Mouse (Mus musculus) adipocyte (in vitro differentiated cells): ENCODE data around the gene Tspan33.

ENCODE experiments used
- DNase-seq: peaks from one replicate; pipeline ENCODE4 v3.0.0-alpha.2; 2016; ENCODE audit warnings: low spot score

Gene Tspan33

DNA sequence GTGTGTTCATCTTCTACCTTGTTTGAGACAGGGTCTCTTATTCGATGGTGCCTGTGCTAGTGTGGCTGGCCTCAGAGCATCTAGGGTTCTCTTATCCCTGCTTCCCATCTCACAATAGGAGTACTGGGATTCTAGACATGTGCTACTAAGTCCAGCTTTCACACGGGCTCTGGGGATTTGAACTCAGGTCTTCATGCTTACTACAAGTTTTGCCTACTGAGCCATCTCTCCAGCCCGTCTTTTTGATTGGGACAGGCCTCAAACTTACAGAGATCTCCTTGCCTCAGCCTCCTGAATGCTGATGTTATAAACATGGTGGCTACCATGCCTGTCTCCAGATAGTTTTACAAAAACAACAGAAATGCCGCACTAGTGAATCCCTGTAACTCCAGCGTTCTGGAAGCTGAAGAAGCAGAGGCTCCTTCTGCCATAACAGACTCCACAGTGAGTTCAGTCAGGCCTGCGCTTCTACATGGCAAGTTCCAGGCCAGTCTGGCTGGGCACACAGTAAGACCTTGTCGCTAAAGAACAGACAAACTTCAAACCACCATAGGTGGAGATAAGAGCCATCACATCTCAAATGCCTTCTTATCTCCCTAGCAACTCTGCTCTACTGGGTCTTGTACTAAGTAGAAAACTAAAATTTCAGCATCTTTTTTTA lies 5.2 kb downstream of the Tspan33 start:
- DNase-seq = no peak

DNA sequence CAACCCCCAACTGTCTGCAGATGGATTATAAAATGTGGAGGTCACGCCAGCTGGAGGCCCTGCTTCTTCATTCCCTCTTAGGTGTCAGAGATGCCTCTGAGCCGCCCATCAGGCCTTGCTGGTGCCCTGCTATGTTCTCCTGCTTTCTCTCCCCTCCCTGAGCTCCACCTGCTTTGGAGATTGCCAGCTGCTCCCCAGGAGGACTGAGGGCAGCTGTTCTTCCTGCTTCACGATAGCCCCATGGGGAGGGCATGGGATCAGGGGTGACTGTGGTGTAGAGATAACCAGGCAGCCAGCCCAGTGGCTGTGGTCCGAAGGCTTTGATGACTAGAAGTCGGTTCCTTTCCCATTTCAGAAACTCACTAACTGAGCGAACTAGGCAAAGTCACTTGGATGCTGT lies 7.0 kb downstream of the Tspan33 start:
- no peak for DNase-seq

- DNase-seq = no peak
Observed at GRCm38 (mm10) chr6:29702126-29702525, 8.1 kb downstream of the Tspan33 start.

DNA sequence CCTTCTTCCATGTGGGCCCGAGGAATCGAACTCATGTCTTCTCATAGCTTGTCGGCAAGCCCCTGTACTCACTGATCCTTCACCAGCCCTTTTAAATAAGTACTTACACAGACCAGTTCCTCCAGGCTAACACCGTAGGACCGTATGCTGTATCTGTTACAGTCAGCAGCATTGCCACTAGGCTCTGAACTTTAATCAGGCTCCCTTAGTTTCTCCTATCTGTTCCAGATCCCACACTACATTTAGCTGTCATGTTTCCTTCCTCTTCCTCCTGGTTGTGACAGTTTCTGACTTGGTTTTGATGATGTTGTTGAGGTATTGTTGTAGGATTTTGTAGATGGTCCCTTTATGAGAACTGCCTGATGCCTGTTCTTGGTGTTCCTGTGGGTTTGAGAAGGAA lies 10.1 kb downstream of the Tspan33 start:
- DNase-seq = no peak

DNA sequence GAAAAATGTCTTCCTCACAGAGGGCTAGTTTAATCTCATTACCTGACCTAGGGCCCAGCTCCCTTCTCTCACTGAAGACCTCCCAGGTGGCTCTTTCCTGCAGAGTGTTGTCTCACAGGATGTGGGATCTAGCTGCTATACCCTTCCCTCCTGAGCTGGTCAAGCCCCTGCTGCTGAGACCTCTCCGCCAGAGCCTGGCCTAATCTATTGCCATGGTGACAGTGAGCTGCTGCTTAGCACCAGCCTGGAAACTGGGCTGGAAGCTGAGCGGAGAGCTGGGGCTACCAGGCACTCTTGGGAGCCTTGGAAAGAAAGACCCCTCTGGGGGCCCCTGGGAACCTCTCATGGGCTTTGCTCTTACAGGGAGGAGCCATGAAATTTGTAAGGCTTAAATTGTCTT lies 13.9 kb downstream of the Tspan33 start:
- no peak for DNase-seq

DNA sequence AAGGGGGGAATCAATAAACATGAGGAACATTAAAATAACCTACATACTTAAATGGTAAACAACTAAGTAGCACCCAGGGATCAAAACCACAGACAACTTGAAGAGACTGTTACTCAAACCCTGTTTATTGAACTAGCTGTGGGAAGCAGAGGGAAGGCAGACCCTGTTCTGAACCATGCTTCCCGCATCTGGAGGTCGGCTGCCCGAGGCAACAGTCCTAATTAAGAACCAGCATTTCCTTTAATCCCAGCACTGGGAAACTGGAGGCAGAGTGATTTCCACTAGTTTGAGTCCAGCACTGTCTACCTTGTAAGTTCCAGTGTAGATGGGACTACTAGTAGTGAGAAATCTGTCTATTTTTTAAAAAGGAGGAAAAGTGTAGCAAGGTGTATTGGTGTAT lies 17.3 kb downstream of the Tspan33 start:
- no peak for DNase-seq

DNA sequence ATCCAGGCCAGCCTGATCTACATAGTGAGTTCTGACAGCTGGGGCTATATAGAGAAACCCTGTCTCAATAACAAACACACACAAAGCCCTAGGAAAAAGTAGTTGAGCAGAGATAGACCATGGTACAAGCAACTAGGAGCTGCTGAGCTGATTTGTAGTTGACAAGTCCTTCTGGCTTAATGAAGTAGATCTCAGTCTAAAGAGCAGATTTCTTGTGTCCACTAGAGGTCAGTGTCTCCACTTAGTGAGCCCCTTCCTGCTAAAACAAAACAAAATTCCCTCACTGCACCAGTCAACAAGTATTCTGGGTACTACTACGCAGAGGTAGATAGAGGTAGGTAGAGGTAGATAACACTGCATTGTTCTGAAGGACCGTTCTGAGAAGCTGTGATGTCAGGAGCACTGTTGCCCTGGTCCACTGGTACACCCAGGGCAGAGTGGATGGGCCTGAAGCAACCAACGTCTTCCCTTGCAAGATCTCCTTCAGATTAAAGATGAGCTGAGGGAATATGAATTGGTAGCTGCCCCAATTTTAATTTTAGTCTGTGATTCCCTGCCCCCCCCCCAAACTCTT lies 18.1 kb downstream of the Tspan33 start:
- DNase-seq = peak; percentile 88

- no peak for DNase-seq
Observed at GRCm38 (mm10) chr6:29716624-29717365, 22.8 kb downstream of the Tspan33 start.

DNA sequence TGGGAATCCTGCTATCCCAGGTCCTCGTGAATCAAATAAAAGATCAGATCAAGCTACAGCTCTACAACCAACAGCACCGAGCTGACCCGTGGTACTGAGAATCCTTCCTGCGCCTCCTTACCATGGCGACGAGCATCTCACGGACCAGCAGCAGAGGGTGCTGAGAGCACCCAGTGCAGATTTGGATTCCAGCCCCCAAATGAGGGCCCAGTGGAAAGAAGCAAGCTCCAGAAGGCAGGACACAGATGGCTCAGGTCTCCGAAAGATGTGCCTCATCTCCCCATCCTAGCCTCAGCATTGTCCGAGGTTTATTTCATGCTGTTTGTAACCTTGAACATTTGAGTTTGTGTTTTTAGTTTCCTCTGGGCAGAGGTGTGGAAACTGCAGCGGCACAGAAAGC lies 23.5 kb downstream of the Tspan33 start:
- no peak for DNase-seq

GRCm38 (mm10) chr6:29717952-29718521 lies 24.0 kb downstream of the Tspan33 start:
- no peak for DNase-seq

GRCm38 (mm10) chr6:29718894-29719329 lies 24.9 kb downstream of the Tspan33 start:
- no peak for DNase-seq

- DNase-seq = no peak
Observed at GRCm38 (mm10) chr6:29721890-29722289, 27.9 kb downstream of the Tspan33 start.

DNA sequence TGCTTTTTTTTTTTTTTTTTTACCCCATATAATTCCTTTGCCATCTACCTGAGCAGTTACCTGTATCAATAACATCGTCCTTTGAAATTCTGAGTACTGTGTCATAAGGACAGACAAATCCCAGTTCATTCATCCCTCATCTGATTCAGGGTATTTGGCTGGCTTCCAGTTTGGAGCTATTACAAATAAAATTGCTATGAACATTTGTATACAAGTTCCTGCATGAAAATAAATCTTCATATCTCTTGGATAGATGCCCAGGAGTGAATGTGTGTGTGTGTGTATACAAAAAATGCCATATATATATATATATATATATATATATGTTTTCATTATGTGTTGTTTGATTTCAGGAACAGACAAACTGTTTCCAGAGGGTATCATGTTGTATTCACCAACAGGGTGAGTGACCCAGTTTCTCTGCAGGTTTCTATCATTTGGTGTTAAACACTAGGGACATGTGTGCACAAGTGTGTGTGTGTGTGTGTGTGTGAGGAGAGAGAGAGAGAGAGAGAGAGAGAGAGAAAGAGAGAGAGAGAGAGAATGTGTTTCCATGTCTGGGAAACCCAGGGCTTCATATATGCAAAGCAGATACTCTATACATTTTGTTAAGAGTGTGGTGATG lies 32.7 kb downstream of the Tspan33 start:
- DNase-seq = no peak

DNA sequence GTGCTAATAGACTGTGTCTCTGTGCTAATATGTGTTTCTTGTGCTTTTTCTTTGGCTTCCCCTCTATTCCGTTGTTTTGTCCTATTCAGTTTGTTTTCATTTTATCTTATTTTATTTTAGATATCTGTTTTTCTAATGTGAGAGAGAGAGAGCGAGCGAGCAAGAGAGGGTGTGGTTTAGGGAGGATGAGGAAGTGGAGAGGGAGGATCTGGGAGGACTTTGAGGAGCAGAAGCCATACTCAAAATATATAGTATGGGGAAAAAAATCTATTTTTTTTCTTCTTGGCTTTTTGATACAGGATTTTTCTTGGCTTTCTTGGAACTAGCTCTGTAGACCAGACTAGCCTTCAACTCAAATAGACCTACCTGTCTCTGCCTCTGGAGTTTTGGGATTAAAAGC lies 34.0 kb downstream of the Tspan33 start:
- DNase-seq = no peak

GRCm38 (mm10) chr6:29729491-29729890 lies 35.5 kb downstream of the Tspan33 start:
- DNase-seq = no peak

GRCm38 (mm10) chr6:29735336-29735688 lies 41.3 kb downstream of the Tspan33 start, which contains the start of gene Smo:
Smo (plus strand) TSS chr6:29735503.
- peak; percentile 74 for DNase-seq

- peak; percentile 72 for DNase-seq
Observed at GRCm38 (mm10) chr6:29735689-29736451, 41.8 kb downstream of the Tspan33 start.

- peak; percentile 35 for DNase-seq
Observed at GRCm38 (mm10) chr6:29736610-29737458, 42.8 kb downstream of the Tspan33 start.

DNA sequence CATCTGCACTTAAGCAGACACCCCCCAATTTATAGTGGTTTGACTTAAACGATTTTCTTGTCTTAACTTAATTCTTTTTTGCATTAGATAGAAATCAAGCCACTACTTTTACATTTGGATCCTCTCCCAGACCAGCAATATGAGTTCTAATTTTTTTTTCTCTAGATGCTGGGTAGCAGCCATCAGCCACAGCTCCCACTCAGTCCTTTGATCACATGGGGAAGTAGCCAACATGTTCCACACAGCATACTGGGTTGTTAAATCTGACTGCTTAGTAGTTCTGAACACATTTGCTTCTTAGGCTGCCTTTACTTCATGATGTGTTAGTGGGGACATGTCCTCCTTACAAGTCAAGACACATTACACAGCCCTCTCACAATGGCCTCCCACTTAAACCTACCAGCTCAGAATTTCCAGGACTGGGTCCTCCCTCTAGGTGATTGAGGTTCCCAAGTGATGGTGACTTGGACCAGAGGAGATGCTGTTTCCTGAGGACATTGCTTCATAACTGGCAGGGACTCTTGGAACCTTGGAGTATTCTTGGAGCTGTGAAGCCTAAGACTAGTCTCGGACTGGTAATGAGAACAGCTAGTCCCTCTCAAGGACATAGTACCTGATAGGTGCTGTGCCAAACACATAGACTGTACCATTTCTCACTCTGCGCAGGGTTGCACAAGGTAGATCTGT lies 57.6 kb downstream of the Tspan33 start:
- DNase-seq = peak; percentile 61

DNA sequence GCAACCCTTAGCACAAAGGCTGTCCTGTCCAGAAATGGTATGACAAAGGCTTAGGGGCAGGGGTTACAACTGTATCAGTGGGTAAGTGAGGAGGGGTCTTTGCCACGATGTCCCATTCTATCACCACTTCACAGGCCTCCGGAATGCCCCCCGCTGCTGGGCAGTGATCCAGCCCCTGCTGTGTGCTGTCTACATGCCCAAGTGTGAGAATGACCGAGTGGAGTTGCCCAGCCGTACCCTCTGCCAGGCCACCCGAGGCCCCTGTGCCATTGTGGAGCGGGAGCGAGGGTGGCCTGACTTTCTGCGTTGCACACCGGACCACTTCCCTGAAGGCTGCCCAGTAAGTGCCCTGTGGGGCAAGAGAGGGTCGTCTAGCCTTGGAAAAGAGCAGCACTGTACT lies 59.3 kb downstream of the Tspan33 start:
- DNase-seq = no peak
